Mouse (Mus musculus) ES-E14 (cell line): ENCODE data around the gene Serpina16.

ENCODE experiments used
- CHD2 ChIP-seq: IDR thresholded peaks from 2 replicates; pipeline ENCODE4 v1.6.1; 2014; ENCODE audit warnings: mild to moderate bottlenecking, low read depth, low read length, inconsistent platforms
- HCFC1 ChIP-seq: IDR thresholded peaks from 2 replicates; pipeline ENCODE4 v1.6.1; 2012; ENCODE audit warnings: low read length, inconsistent platforms, borderline replicate concordance; ENCODE audit not compliant: insufficient read depth
- MAFK ChIP-seq: IDR thresholded peaks from 2 replicates; pipeline ENCODE4 v1.6.1; 2014; ENCODE audit warnings: mild to moderate bottlenecking, low read depth, low read length, inconsistent platforms; ENCODE audit not compliant: insufficient read depth
- ZC3H11A ChIP-seq: IDR thresholded peaks from 2 replicates; pipeline ENCODE4 v1.6.1; 2012; ENCODE audit warnings: low read depth, mild to moderate bottlenecking, inconsistent platforms, low read length, borderline replicate concordance

- TF ChIP-seq MAFK (no peak), CHD2 (no peak), ZC3H11A (no peak), HCFC1 (no peak)
Observed at GRCm38 (mm10) chr12:103643818-103644217, 32.1 kb downstream of the Serpina16 start.
